Mouse (Mus musculus): ENCODE data around the gene Ap3m1. TPM values are rescaled to one million over a fixed set of nuclear protein-coding genes. Genes with fewer than 3 reads are reported as not detected.

The Ap3m1 gene
- polyA plus RNA-seq, 1 experiment from 2014 or later: 101 TPM

GRCm38 (mm10) chr14:21053586-21053985 is 1.3 kb upstream of the Ap3m1 start:
- H3K4me1 ChIP-seq (replicated peaks; ENCODE audit: control insufficient read depth, insufficient read depth, low read length): peaks cover 11% of the 10 kb centered on the region
- no peaks in the 10 kb centered on the region for H3K9me3 ChIP-seq (ENCODE audit: control insufficient read depth, low read length)
- H3K4me3 ChIP-seq (replicated peaks; ENCODE audit: low read length): no peak overlapping the region
- 42% methylated on average over 7 of the region's 7 CpGs for WGBS
- H3K27ac ChIP-seq (ENCODE audit: low read length): no peak overlapping the region
- H3K9ac ChIP-seq (replicated peaks; ENCODE audit: low read depth, low read length): no peak overlapping the region
- H3K27me3 ChIP-seq (replicated peaks; ENCODE audit: control insufficient read depth, insufficient read depth, low read length): no peaks in the 10 kb centered on the region
- no peaks in the 10 kb centered on the region for H3K36me3 ChIP-seq (ENCODE audit: control insufficient read depth, insufficient read depth)
- peak overlapping the region; percentile 89 for H3K4me2 ChIP-seq (ENCODE audit: low read length)
- ATAC-seq: no peak

GRCm38 (mm10) chr14:21053151-21053550 is 843 bp upstream of the Ap3m1 start:
- Histone ChIP-seq H3K27me3 (replicated peaks; ENCODE audit: control insufficient read depth, insufficient read depth, low read length) (no peaks in the 10 kb centered on the region), H3K9me3 (ENCODE audit: control insufficient read depth, low read length) (no peaks in the 10 kb centered on the region), H3K4me3 (replicated peaks; ENCODE audit: low read length) (peak overlapping the region; percentile 80), H3K4me2 (ENCODE audit: low read length) (peak overlapping the region; percentile 89), H3K27ac (ENCODE audit: low read length) (no peak overlapping the region), H3K36me3 (ENCODE audit: control insufficient read depth, insufficient read depth) (no peaks in the 10 kb centered on the region), H3K4me1 (replicated peaks; ENCODE audit: control insufficient read depth, insufficient read depth, low read length) (peaks cover 11% of the 10 kb centered on the region), H3K9ac (replicated peaks; ENCODE audit: low read depth, low read length) (peak overlapping the region; percentile 83)
- 7% methylated on average over 8 of the region's 8 CpGs for WGBS
- ATAC-seq: no peak

DNA sequence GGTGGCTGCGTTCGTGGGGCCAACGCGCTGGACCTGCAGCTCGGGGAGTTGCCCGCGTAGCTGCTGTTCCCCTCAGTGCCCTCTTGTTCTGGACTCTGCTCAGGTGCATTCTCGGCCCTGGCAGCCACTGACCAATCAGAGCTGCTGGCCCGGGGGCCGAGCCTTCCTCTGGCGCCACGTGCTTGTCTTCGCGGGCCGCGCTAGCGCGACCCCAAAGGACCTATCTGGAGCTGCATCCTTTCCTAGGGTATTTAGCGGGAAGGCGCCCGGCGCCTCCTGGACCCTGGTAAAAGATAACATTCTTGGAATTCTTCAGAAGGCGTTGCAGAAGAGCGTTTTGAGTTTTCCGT is 448 bp upstream of the Ap3m1 start:
- H3K27ac ChIP-seq (ENCODE audit: low read length): peak overlapping the region; percentile 83
- H3K4me1 ChIP-seq (replicated peaks; ENCODE audit: control insufficient read depth, insufficient read depth, low read length): peaks cover 11% of the 10 kb centered on the region
- H3K27me3 ChIP-seq (replicated peaks; ENCODE audit: control insufficient read depth, insufficient read depth, low read length): no peaks in the 10 kb centered on the region
- H3K4me3 ChIP-seq (replicated peaks; ENCODE audit: low read length): peak overlapping the region; percentile 80
- H3K9me3 ChIP-seq (ENCODE audit: control insufficient read depth, low read length): no peaks in the 10 kb centered on the region
- peak; percentile 68 for ATAC-seq
- H3K4me2 ChIP-seq (ENCODE audit: low read length): peak overlapping the region; percentile 89
- H3K9ac ChIP-seq (replicated peaks; ENCODE audit: low read depth, low read length): peak overlapping the region; percentile 83
- H3K36me3 ChIP-seq (ENCODE audit: control insufficient read depth, insufficient read depth): no peaks in the 10 kb centered on the region
- WGBS: under 1% methylated on average over 25 of the region's 25 CpGs

DNA sequence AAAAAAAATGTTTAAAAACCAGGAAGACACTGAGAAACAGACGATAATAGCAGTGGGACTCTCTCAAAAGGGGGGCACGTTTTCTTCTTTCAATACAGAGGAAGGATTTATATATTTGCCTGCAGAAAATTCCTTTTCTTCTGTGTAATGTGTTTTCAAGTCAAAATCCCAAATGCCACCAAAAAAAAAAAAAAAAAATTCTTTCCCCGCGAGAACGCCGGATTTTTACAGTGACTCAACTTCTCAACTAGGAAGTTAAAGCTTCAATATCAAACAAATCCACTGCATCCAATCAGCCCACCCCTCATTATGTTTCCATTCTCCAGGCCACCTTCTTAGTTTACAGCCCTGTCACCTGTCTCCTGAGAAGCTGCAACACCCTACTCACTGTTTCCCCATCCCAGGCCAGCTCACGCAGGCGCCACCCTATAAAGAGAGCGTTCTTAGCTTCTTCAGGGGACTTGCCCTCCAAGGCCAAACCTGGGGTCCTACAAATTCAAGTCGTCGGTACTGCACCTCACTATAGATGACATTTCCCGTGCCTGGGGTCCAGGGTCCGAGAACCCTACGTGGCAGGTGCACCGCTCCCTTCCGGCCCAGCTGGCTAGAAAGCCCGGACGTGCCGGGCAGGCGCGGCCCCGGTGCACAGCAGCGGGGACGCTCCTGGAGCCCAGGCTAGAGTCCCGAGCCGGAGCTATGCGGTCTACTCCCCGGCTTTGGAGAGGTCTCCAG is 762 bp downstream of the Ap3m1 start:
- Histone ChIP-seq H3K9me3 (ENCODE audit: control insufficient read depth, low read length) (no peaks in the 10 kb centered on the region), H3K27me3 (replicated peaks; ENCODE audit: control insufficient read depth, insufficient read depth, low read length) (no peaks in the 10 kb centered on the region), H3K36me3 (ENCODE audit: control insufficient read depth, insufficient read depth) (no peaks in the 10 kb centered on the region), H3K4me2 (ENCODE audit: low read length) (peak overlapping the region; percentile 89), H3K9ac (replicated peaks; ENCODE audit: low read depth, low read length) (peak overlapping the region; percentile 83), H3K4me1 (replicated peaks; ENCODE audit: control insufficient read depth, insufficient read depth, low read length) (peaks cover 11% of the 10 kb centered on the region), H3K27ac (ENCODE audit: low read length) (peak overlapping the region; percentile 83), H3K4me3 (replicated peaks; ENCODE audit: low read length) (peak overlapping the region; percentile 80)
- WGBS: 8% methylated on average over 28 of the region's 28 CpGs
- ATAC-seq: no peak; the same call in 1 of the 2 replicates

DNA sequence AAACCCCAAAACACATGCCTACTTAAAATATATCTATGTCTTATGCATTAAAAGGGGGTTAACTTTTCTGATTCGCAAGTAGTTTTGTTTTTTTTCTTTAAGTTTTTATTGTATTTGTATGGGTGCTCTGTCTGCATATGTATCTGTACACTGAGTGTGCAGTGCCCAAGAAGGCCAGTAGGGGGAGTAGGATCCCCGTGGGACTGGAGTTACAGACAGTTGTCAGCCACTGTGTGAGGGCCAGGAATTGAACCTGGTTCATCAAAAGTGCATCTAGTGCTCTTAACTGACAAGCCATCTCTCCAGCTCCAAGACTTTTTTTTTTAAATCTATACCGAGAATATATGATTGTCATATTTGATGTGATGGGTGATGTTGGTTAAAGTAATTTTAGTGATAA is 1.6 kb downstream of the Ap3m1 start:
- 72% methylated on average over 3 of the region's 3 CpGs for WGBS
- no peak overlapping the region for H3K4me2 ChIP-seq (ENCODE audit: low read length)
- H3K27me3 ChIP-seq (replicated peaks; ENCODE audit: control insufficient read depth, insufficient read depth, low read length): no peaks in the 10 kb centered on the region
- H3K4me3 ChIP-seq (replicated peaks; ENCODE audit: low read length): no peak overlapping the region
- H3K9ac ChIP-seq (replicated peaks; ENCODE audit: low read depth, low read length): no peak overlapping the region
- peaks cover 11% of the 10 kb centered on the region for H3K4me1 ChIP-seq (replicated peaks; ENCODE audit: control insufficient read depth, insufficient read depth, low read length)
- no peaks in the 10 kb centered on the region for H3K9me3 ChIP-seq (ENCODE audit: control insufficient read depth, low read length)
- H3K27ac ChIP-seq (ENCODE audit: low read length): no peak overlapping the region
- no peaks in the 10 kb centered on the region for H3K36me3 ChIP-seq (ENCODE audit: control insufficient read depth, insufficient read depth)
- ATAC-seq: no peak

DNA sequence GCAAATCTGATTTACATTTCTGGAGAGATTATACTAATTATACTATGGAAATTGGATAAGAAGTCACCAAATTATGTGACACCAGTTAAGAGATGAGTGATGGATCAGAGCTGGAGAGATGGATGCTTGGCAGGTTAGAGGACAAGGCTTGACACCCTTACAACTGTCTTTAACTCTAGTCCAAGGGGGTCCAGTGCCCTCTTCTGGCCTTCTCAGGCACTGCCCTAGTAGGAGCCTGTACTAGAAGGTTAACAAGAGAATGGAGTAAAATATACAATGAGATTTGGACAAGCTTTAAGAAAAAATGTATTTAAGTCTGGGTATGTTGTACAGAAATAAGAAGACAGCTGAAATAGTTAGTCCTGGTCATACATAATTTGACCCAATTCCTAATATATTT is 3.4 kb downstream of the Ap3m1 start:
- Histone ChIP-seq H3K4me2 (ENCODE audit: low read length) (no peak overlapping the region), H3K9me3 (ENCODE audit: control insufficient read depth, low read length) (no peaks in the 10 kb centered on the region), H3K4me3 (replicated peaks; ENCODE audit: low read length) (no peak overlapping the region), H3K9ac (replicated peaks; ENCODE audit: low read depth, low read length) (no peak overlapping the region), H3K4me1 (replicated peaks; ENCODE audit: control insufficient read depth, insufficient read depth, low read length) (peaks cover 11% of the 10 kb centered on the region), H3K36me3 (ENCODE audit: control insufficient read depth, insufficient read depth) (peaks cover 2% of the 10 kb centered on the region; the same call in 1 of the 2 replicates), H3K27ac (ENCODE audit: low read length) (no peak overlapping the region), H3K27me3 (replicated peaks; ENCODE audit: control insufficient read depth, insufficient read depth, low read length) (no peaks in the 10 kb centered on the region)
- ATAC-seq: no peak

GRCm38 (mm10) chr14:21047840-21048239 is 4.5 kb downstream of the Ap3m1 start:
- no peaks in the 10 kb centered on the region for H3K9me3 ChIP-seq (ENCODE audit: control insufficient read depth, low read length)
- no peak overlapping the region for H3K4me3 ChIP-seq (replicated peaks; ENCODE audit: low read length)
- peaks cover 9% of the 10 kb centered on the region for H3K4me1 ChIP-seq (replicated peaks; ENCODE audit: control insufficient read depth, insufficient read depth, low read length)
- H3K27ac ChIP-seq (ENCODE audit: low read length): no peak overlapping the region
- H3K27me3 ChIP-seq (replicated peaks; ENCODE audit: control insufficient read depth, insufficient read depth, low read length): no peaks in the 10 kb centered on the region
- WGBS: 94% methylated on average over 2 of the region's 2 CpGs
- H3K9ac ChIP-seq (replicated peaks; ENCODE audit: low read depth, low read length): no peak overlapping the region
- H3K4me2 ChIP-seq (ENCODE audit: low read length): no peak overlapping the region
- no peak for ATAC-seq
- peaks cover 2% of the 10 kb centered on the region; the same call in 1 of the 2 replicates for H3K36me3 ChIP-seq (ENCODE audit: control insufficient read depth, insufficient read depth)

GRCm38 (mm10) chr14:21039623-21040022 is 12.7 kb downstream of the Ap3m1 start:
- no peaks in the 10 kb centered on the region for H3K4me1 ChIP-seq (replicated peaks; ENCODE audit: control insufficient read depth, insufficient read depth, low read length)
- no peak overlapping the region for H3K9ac ChIP-seq (replicated peaks; ENCODE audit: low read depth, low read length)
- no peak overlapping the region for H3K4me2 ChIP-seq (ENCODE audit: low read length)
- H3K27me3 ChIP-seq (replicated peaks; ENCODE audit: control insufficient read depth, insufficient read depth, low read length): no peaks in the 10 kb centered on the region
- WGBS: 88% methylated on average over 4 of the region's 4 CpGs
- no peaks in the 10 kb centered on the region for H3K9me3 ChIP-seq (ENCODE audit: control insufficient read depth, low read length)
- no peak for ATAC-seq
- no peak overlapping the region for H3K27ac ChIP-seq (ENCODE audit: low read length)
- peaks cover 33% of the 10 kb centered on the region for H3K36me3 ChIP-seq (ENCODE audit: control insufficient read depth, insufficient read depth)
- H3K4me3 ChIP-seq (replicated peaks; ENCODE audit: low read length): no peak overlapping the region

GRCm38 (mm10) chr14:21039077-21039476 is 13.2 kb downstream of the Ap3m1 start:
- no peak overlapping the region for H3K4me2 ChIP-seq (ENCODE audit: low read length)
- H3K27ac ChIP-seq (ENCODE audit: low read length): no peak overlapping the region
- H3K4me1 ChIP-seq (replicated peaks; ENCODE audit: control insufficient read depth, insufficient read depth, low read length): no peaks in the 10 kb centered on the region
- 91% methylated on average over 12 of the region's 12 CpGs for WGBS
- no peak overlapping the region for H3K4me3 ChIP-seq (replicated peaks; ENCODE audit: low read length)
- peaks cover 33% of the 10 kb centered on the region for H3K36me3 ChIP-seq (ENCODE audit: control insufficient read depth, insufficient read depth)
- H3K27me3 ChIP-seq (replicated peaks; ENCODE audit: control insufficient read depth, insufficient read depth, low read length): no peaks in the 10 kb centered on the region
- no peak for ATAC-seq
- no peaks in the 10 kb centered on the region for H3K9me3 ChIP-seq (ENCODE audit: control insufficient read depth, low read length)
- no peak overlapping the region for H3K9ac ChIP-seq (replicated peaks; ENCODE audit: low read depth, low read length)

- Histone ChIP-seq H3K9ac (replicated peaks; ENCODE audit: low read depth, low read length) (no peak overlapping the region), H3K36me3 (ENCODE audit: control insufficient read depth, insufficient read depth) (peaks cover 40% of the 10 kb centered on the region), H3K27ac (ENCODE audit: low read length) (no peak overlapping the region), H3K4me2 (ENCODE audit: low read length) (no peak overlapping the region), H3K27me3 (replicated peaks; ENCODE audit: control insufficient read depth, insufficient read depth, low read length) (no peaks in the 10 kb centered on the region), H3K4me3 (replicated peaks; ENCODE audit: low read length) (no peak overlapping the region), H3K4me1 (replicated peaks; ENCODE audit: control insufficient read depth, insufficient read depth, low read length) (no peaks in the 10 kb centered on the region), H3K9me3 (ENCODE audit: control insufficient read depth, low read length) (no peaks in the 10 kb centered on the region)
- 94% methylated on average over 3 of the region's 3 CpGs for WGBS
- ATAC-seq: no peak
These were observed 17.5 kb downstream of the Ap3m1 start for GRCm38 (mm10) chr14:21034791-21035190.

Data from forebrain, embryonic 16.5 days (tissue).